Comparison of ENCODE assay signal across 12 mouse cellular contexts in genomic region chr1:121249081-121249480, GRCm38 (mm10).
A peak's percentile ranks its signal among the peaks of the same experiment; 100 is the strongest.
DNase-seq lines count a peak whose midpoint lies in the region; ATAC-seq lines count a peak whose summit lies in the region.
"Had no signal": no experiment of that assay in that cellular context is flagged by ENCODE, and none has a peak within 500 bp of the region (broad histone marks: within the 10 kb centered on the region; RNA-seq: fewer than 3 reads in every experiment).

No protein-coding gene starts in this region.

- 60% methylated on average over 1 of the region's 1 CpGs for WGBS in kidney, embryonic 14.5 days

- H3K4me2 ChIP-seq in kidney, embryonic 14.5 days (replicated peaks; ENCODE audit: low read depth, low read length) = no peak overlapping the region
- H3K4me2 ChIP-seq: embryonic facial prominence, embryonic 12.5 days had no signal

- H3K36me3 ChIP-seq in kidney, embryonic 14.5 days (ENCODE audit: control insufficient read depth, insufficient read depth, low read length) = no peaks in the 10 kb centered on the region
- H3K36me3 ChIP-seq: embryonic facial prominence, embryonic 12.5 days had no signal

- H3K4me3 ChIP-seq in kidney, embryonic 14.5 days (ENCODE audit: low read length) = no peak overlapping the region
- H3K4me3 ChIP-seq: embryonic facial prominence, embryonic 12.5 days; myocyte had no signal

- no peak overlapping the region for H3K27ac ChIP-seq in kidney, embryonic 14.5 days (ENCODE audit: low read depth, low read length)
- H3K27ac ChIP-seq: embryonic facial prominence, embryonic 12.5 days had no signal

- H3K4me1 ChIP-seq in kidney, embryonic 14.5 days (ENCODE audit: control insufficient read depth, insufficient read depth, low read length) = no peaks in the 10 kb centered on the region
- H3K4me1 ChIP-seq: embryonic facial prominence, embryonic 12.5 days had no signal

- H3K9me3 ChIP-seq in kidney, embryonic 14.5 days (ENCODE audit: control insufficient read depth, low read length) = peaks cover 3% of the 10 kb centered on the region; the same call in 1 of the 2 replicates
- H3K9me3 ChIP-seq: embryonic facial prominence, embryonic 12.5 days had no signal

- ATAC-seq in kidney, embryonic 14.5 days (ENCODE audit: low FRiP score, low TSS enrichment) = no peak

- DNase-seq in kidney, adult 9 months = peak; percentile 11
- DNase-seq in 3134 (ENCODE audit: extremely low read depth, insufficient read length, low spot score) = peak; percentile 32
- peak; percentile 77 for DNase-seq in A20 (ENCODE audit: low read depth, low spot score)
- DNase-seq in c-Kit-positive CD71-positive TER-119-positive erythroid progenitor cells, embryonic 14.5 days (ENCODE audit: low spot score) = peak; percentile 3
- no peak for DNase-seq in left cerebral cortex, adult 11 months (ENCODE audit: low spot score)
- no peak for DNase-seq in right cerebral cortex, adult 2 months (ENCODE audit: low spot score in 2 of 2)
- DNase-seq in layer of hippocampus, postnatal 14 days (ENCODE audit: low spot score in 2 of 2) = no peak
- DNase-seq: heart, postnatal 14 days; kidney, postnatal 10 days had no signal

- H3K9ac ChIP-seq in kidney, embryonic 14.5 days (ENCODE audit: low read depth, low read length) = no peak overlapping the region
- H3K9ac ChIP-seq: embryonic facial prominence, embryonic 12.5 days had no signal

- H3K27me3 ChIP-seq in kidney, embryonic 14.5 days (ENCODE audit: control insufficient read depth, insufficient read depth, low read length) = no peaks in the 10 kb centered on the region
- H3K27me3 ChIP-seq: embryonic facial prominence, embryonic 12.5 days had no signal

Comparison
In these comparisons a context has a peak if more than half of its experiments do, and no peak if none do; other contexts are left out.
1. DNase-seq: peak in kidney, adult 9 months (single experiment), 3134 (single experiment), A20 (single experiment) and c-Kit-positive CD71-positive TER-119-positive erythroid progenitor cells, embryonic 14.5 days (single experiment); none in left cerebral cortex, adult 11 months (single experiment), right cerebral cortex, adult 2 months (0 of 2) and layer of hippocampus, postnatal 14 days (0 of 2).